Mouse (Mus musculus) hindlimb bud, embryonic 11.5 days (tissue): ENCODE data around the gene Fam172a.

Source experiments
- DNase-seq: peaks from one replicate; pipeline ENCODE4 v3.0.0-alpha.2; 2012; ENCODE audit warnings: low read depth, low spot score; ENCODE audit errors: extremely low spot score

Fam172a gene

GRCm38 (mm10) chr13:78197286-78197818, 495.5 kb downstream of the Fam172a start:
- DNase-seq, result no peak

- no peak for DNase-seq
These were observed 496.1 kb downstream of the Fam172a start for GRCm38 (mm10) chr13:78197819-78198390.

- no peak for DNase-seq
These were observed 496.6 kb downstream of the Fam172a start for GRCm38 (mm10) chr13:78198391-78198870.

DNA sequence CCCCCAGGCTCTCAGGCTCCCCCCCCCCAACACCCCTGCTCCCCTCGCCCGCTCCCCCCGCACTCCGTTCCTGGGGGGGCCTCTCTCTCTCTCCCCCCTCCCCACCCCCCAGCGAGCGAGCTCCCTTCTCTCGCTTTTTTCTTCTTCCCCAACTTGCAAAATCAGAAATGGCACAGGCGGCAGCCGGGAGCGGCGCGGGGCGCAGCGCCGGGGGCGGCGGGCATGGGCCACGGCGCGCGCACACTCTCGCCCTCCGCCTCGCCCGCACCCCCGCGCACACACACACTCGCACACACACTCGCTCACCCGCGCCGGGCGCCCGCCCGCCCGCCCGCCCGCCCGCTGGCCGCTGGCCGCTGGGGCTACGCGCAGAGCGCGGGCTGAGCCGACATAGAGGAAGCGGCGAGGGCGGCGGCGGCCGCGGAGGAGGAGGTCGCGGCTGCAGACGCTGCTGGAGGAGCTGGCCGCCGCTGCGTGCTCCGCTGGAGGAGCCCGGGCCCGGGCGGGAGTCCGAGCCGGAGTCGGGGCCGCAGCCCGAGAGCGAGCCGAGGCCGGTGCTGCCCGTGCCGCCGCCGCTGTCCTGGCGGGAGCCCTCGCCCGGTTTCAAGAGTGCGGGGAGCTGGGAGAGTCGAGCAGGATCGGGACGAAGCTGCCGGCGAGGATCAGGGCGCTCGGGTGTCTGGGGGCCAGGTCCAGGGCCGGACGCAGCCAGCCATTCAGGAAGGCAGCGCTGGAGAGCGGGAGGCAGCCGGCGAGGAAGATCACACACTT, 497.2 kb downstream of the Fam172a start:
- DNase-seq, result no peak

- DNase-seq, result no peak
These were observed 497.9 kb downstream of the Fam172a start, which contains the start of gene Nr2f1 for GRCm38 (mm10) chr13:78199642-78200160. Nr2f1 (minus strand) TSS chr13:78199757.

GRCm38 (mm10) chr13:78200407-78200806, 498.6 kb downstream of the Fam172a start:
- no peak for DNase-seq

DNA sequence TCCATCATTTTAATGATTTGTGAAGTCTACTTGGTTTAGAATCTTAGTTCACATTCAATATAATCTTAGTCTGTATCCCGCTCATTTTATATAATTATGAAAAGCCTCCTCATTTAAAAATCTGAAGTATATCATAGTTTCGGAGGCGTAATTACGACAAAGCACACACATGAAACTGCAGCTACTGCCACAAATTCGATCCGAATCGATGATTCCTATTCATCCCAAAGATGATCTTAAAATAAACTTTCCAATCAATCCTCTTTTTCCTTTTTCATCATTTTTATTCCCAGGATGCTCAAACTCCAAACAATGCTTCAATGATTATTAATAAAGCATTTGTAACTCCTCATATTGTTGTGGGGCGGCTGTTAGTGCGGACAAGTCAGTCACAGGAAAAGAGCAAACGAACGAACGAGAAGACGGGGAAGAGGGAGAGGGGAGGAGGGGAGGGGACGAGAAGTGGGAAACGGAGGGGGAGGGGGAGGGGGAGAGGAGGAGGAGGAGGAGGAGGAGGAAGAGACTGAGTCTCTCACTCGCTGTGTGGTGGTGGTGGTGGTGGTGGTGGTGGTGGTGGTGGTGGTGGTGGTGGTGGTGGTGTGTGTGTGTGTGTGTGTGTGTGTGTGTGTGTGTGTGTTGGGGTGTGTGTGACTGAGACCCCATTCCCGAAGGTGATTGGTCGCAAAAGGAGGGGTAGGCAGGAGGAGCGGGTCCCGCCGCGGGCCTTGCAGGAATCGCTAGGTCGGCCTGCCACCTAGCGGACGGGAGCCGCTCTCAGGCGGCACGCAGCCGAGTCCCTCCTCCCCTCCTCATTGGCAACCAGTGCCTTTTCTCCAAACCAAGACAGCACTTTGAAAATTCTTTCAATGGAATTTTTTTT, 499.4 kb downstream of the Fam172a start:
- DNase-seq, result no peak

GRCm38 (mm10) chr13:78201871-78202565, 500.2 kb downstream of the Fam172a start:
- no peak for DNase-seq

DNA sequence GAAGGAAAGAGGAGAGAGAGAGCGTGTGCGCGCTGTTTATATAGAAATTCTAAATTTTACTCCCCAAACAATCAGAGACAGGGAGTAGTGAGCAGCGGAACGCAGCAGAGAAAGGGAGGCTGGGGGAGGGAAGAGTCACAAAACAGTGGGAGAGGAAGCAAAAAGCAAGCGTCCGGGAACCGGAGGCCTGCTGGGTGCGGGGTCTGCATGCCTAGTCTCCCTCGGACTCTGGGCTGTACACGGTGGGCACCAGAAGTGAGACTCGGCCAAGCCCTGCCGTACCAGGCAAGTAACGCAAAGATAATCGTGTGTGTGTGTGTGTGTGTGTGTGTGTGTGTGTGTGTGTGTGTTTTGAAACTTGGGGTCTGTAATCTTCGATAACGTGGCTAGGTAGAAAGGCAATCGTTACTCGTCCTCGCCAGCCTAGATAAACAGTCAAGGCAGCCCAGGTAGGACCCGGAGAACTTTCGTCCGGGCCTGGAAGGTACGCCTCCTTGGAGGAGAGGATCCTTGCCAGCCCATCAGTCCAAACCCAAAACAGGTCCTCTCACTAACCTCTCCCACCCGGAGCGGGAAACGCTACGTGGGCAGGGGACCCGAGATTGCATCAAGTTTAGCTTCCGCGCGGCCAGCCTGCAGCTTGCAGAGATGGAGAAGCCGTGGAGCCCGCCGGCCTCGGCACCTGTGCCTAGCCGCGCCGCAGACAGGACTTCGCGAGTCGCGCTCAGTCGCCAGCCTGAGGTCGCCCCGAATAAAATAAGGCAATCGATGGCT, 500.9 kb downstream of the Fam172a start:
- DNase-seq, result no peak

DNA sequence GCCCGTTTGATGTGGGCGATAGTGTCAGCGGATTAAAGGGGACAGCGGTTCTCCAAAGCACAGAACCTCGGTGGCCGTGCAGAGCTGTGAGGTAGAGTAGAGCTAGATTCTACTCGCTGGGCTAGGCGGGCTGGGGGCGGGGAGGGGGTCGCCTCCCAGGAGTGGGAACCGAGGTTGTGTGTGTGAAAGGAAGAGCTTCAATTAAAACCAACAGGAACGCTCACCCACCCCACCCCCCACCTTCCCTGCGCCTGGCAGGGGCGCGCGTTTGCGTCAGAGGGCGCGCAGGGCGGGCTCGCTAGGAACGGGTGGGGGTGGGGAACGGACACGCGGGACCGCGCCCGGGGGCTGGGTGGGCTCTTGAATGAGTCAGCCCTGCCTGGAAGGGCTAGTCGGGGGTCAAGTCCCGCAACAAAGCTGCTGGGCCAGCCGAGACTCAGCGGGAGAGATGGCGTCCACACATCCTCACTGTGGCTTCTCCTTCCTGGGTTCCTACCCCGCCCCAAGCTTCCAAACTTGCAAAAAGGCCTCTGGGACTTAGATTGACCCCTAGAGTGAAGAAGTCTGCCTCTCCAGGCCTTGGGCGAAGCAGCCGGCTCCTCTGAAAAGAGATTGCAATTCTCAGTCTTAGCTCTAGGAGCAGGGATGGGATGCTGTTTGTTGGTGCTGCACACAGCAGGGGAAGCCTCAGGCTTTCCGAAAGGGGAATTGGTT, 501.7 kb downstream of the Fam172a start:
- DNase-seq, result no peak

- DNase-seq, result no peak
These were observed 503.6 kb downstream of the Fam172a start for GRCm38 (mm10) chr13:78205426-78205825.

GRCm38 (mm10) chr13:78206891-78207430, 505.1 kb downstream of the Fam172a start:
- no peak for DNase-seq

- no peak for DNase-seq
These were observed 506.2 kb downstream of the Fam172a start for GRCm38 (mm10) chr13:78207796-78208645.

DNA sequence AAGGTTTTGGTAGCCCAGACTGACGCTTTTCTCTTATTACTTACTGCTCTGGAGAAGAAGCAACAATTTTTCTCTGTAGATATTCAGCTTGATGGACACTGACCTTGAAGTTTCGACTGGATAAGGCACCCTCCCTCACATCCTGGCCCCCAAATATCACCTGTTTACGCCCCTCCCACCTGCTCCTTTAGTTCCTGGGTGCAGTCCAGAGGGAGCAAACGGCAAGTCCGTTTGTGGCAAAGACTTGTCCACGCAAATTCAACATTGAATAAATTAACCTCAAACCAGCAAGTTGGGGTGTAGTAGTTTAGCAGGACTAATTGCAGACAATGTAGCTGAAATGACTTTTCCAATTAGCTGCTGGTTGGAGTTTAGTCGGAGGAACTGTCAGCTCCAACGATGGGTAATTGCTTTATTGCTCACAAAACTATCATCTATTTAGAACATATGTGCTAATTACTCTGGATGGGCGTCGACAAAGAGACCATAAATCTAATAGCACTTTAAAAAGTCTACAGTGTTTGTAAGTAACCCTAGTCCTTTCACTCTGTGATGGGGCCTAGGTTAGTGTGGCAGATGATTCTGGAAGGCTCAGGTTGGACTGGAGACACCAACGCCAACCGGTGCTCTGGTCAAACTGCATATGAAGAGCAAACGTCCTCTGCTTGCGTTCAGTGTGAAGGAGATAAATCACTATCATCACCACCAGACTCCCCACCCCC, 507.0 kb downstream of the Fam172a start:
- no peak for DNase-seq

DNA sequence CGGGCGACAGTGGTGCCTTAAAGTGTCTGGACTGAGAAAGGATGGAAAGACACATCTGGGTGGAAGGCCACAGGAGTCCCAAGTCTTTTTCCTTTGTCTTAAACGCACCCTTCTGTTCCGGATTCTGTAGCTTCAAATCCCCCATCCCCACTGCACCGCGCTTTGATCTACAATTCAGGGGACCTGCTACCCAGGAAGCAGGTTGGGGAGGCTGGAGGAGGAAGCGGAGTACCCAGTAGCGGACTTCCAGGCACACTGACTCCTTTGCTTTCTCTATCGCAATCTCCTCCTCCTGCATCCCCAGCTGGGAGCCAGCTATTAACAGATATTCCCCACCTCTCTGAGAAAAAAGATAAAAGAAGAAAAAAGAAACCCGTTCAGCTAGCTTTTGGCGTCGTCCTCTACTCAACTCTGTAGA, 507.8 kb downstream of the Fam172a start:
- DNase-seq, result no peak

DNA sequence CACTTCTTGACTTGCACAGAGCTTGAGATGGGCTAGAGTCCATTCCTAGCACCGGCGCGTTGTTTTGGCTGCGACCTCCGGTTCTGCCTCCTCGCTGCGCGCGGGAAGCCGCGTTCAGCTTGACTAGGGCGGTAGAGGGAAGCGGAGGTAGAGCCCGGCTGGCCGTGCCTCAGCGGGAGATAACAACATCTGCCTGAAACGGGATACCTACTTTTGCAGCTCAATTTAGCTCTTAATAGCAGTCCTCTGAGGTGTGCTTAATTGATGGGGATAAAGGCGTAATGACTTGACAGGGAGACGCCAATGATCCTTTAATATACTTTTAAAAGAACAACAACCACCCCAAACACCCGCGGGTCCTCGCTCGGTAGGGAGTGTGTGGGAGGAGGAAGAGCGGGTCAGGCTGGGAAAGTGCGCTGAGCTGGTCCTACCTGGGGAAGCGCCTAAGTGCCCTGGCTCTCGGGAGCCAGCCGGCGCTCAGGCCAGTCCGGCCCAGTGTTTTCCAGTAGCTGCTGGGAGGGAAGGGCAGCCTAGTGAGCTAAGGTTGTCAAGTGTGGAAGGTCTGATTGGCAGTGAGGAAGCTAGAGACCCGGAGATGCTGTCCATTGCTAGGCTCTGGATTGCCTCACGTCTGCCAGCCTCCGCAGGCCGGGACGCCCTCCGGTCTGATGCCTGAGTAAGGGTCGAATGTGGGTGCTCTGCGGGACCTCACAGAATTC, 508.4 kb downstream of the Fam172a start:
- DNase-seq, result no peak

DNA sequence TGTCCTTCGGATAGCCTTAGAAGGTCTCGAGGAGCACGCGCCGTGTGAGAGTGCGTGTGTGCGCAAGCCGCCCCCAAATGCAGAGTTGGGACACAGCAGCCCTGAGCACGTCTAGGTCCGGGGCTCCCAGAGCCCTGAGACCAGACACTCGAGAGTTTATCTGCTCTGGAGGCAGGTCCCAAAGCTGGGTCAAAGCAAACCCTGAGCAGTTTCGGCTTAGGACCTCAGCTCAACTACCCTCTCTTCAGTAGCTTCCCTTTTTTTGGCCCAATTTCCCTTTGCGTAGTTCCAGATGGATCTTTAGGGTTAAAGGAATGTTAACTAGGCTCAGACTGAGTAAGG, 508.9 kb downstream of the Fam172a start:
- DNase-seq, result no peak
